Mouse (Mus musculus) cerebellum, adult 2 months (tissue): ENCODE data around the gene Hoxa5.

ENCODE experiments used
- CTCF ChIP-seq: fragments of 200-500 bp; IDR thresholded peaks from 2 replicates; pipeline ENCODE4 v1.5.1; 2011; ENCODE audit warnings: low read depth, mild to moderate bottlenecking, control low read depth, low read length, moderate library complexity, borderline replicate concordance; ENCODE audit not compliant: insufficient read depth
- POLR2A ChIP-seq: fragments of 200-500 bp; IDR thresholded peaks from 2 replicates; pipeline ENCODE4 v1.6.1; 2011; ENCODE audit warnings: low read length, control low read depth, borderline replicate concordance; ENCODE audit not compliant: insufficient read depth

DNA sequence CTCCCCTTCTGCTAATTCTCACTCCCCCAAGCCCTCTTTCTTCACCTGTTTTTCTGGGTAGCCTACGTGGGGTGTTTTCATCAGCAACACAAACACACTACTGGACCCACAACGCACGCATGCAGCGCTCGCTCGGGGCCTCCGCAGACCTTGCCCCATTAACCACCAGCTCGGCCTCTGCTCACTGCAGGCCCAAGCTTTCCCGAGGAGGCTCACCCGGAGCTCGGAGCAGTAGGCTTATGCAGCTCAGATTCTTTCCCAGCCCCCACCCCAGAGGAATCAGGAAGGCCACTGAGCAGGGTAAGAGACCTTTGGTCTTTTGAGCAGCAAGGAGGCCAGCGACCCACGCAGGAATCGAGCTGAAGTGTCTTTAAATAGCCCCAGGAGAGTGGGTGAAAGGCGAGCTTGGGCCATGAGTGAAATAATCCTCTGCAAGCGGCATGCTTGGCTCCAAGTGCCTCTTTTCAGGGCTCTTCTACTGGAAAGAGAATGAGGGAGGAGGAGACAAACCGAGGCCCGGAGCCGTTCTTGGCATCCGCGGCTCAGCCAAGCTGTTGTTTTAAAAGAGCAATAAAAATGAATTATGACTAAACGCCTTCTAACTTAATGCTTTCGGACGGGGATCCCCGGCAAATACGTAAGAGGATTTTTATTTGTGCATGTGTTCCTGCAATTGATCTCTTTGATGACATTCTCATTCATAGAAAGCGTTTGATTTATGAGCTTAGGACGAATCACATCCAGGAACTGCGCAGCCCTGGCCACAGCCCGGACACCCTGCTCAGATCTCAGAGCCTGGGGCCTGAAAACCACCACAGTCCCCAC, 43.7 kb downstream of the Hoxa5 start:
- TF ChIP-seq CTCF (no peak), POLR2A (no peak)
